Mouse (Mus musculus) monocyte, adult 5-6 weeks (primary cell): ENCODE data around the gene Tmem207. TPM values are rescaled to one million over a fixed set of nuclear protein-coding genes. Genes with fewer than 3 reads are reported as not detected.
"Not testable (repeated sequence)": the region's sequence is repeated elsewhere in the genome, so short reads cannot be mapped to it uniquely, and the experiment has no call there.

Experiments
- ATAC-seq: fragments of 153-309, 156-312 bp; replicated peaks from 2 replicates; pipeline ENCODE4 v1.8.0; 2017; ENCODE audit warnings: mild to moderate bottlenecking; ENCODE audit not compliant: low TSS enrichment, insufficient number of reproducible peaks, severe bottlenecking, poor library complexity, low FRiP score
- total RNA-seq: library from RNA; stranded (forward); fragments of 200-1000, 200-491, 200-594 nt; gene quantifications from 3 replicates; pipeline ENCODE4 v1.2.3, GENCODE M21; 2017

Gene Tmem207
- total RNA-seq: 0.32 TPM in 1 of 3 replicates, not detected in the others

GRCm38 (mm10) chr16:26526669-26527068, at the start of gene Tmem207:
Tmem207 (minus strand) TSS chr16:26526769.
- ATAC-seq: no peak

- ATAC-seq: no peak
Observed at GRCm38 (mm10) chr16:26574173-26574572, 47.6 kb upstream of the Tmem207 start.

GRCm38 (mm10) chr16:26571836-26572235, 45.3 kb upstream of the Tmem207 start:
- no peak for ATAC-seq

GRCm38 (mm10) chr16:26569387-26569978, 42.9 kb upstream of the Tmem207 start:
- ATAC-seq: no peak

- ATAC-seq: no peak
Observed at GRCm38 (mm10) chr16:26562771-26563170, 36.2 kb upstream of the Tmem207 start.

GRCm38 (mm10) chr16:26561743-26562142, 35.2 kb upstream of the Tmem207 start:
- no peak for ATAC-seq

- ATAC-seq: no peak
Observed at GRCm38 (mm10) chr16:26558797-26559196, 32.2 kb upstream of the Tmem207 start.

GRCm38 (mm10) chr16:26552234-26552633, 25.7 kb upstream of the Tmem207 start:
- ATAC-seq: no peak

- no peak for ATAC-seq
Observed at GRCm38 (mm10) chr16:26549221-26549620, 22.7 kb upstream of the Tmem207 start.

- ATAC-seq: no peak
Observed at GRCm38 (mm10) chr16:26546879-26547206, 20.3 kb upstream of the Tmem207 start.

- no peak for ATAC-seq
Observed at GRCm38 (mm10) chr16:26546170-26546878, 19.8 kb upstream of the Tmem207 start.

- no peak for ATAC-seq
Observed at GRCm38 (mm10) chr16:26532287-26532686, 5.7 kb upstream of the Tmem207 start.

- ATAC-seq: no peak
Observed at GRCm38 (mm10) chr16:26530451-26530850, 3.9 kb upstream of the Tmem207 start.

GRCm38 (mm10) chr16:26527931-26528666, 1.5 kb upstream of the Tmem207 start:
- no peak for ATAC-seq

- ATAC-seq: no peak
Observed at GRCm38 (mm10) chr16:26525832-26526231, 737 bp downstream of the Tmem207 start.

- ATAC-seq: no peak
Observed at GRCm38 (mm10) chr16:26519596-26519995, 7.0 kb downstream of the Tmem207 start.

GRCm38 (mm10) chr16:26504961-26505360, 21.6 kb downstream of the Tmem207 start:
- no peak for ATAC-seq

GRCm38 (mm10) chr16:26500738-26501137, 25.8 kb downstream of the Tmem207 start:
- no peak for ATAC-seq

- not testable (repeated sequence) for ATAC-seq
Observed at GRCm38 (mm10) chr16:26499705-26500104, 26.9 kb downstream of the Tmem207 start.

- no peak for ATAC-seq
Observed at GRCm38 (mm10) chr16:26495721-26496120, 30.8 kb downstream of the Tmem207 start.
